Mouse (Mus musculus): Measurements from ENCODE around the gene Nop2. TPM values are rescaled to one million over a fixed set of nuclear protein-coding genes. Genes with fewer than 3 reads are reported as not detected.
A peak's percentile ranks its signal among the peaks of the same experiment; 100 is the strongest.

Gene Nop2
- polyA plus RNA-seq, 1 experiment from 2014 or later: 70.3 TPM

- H3K9ac ChIP-seq: peak overlapping the region; percentile 5; the same call in 1 of the 2 replicates
- H3K27me3 ChIP-seq (replicated peaks): no peaks in the 10 kb centered on the region
- no peaks in the 10 kb centered on the region for H3K9me3 ChIP-seq
- H3K4me2 ChIP-seq (replicated peaks): peak overlapping the region; percentile 74; the same call in 1 of the 2 replicates
- H3K4me3 ChIP-seq (replicated peaks): no peak overlapping the region
- 54% methylated on average over 10 of the region's 10 CpGs for WGBS
- peaks cover 40% of the 10 kb centered on the region for H3K4me1 ChIP-seq (replicated peaks)
- H3K36me3 ChIP-seq: peaks cover 14% of the 10 kb centered on the region
- ATAC-seq: no peak
- H3K27ac ChIP-seq: no peak overlapping the region
These were observed 15.6 kb downstream of the Nop2 start for GRCm38 (mm10) chr6:125147329-125147728.

- H3K9me3 ChIP-seq: no peaks in the 10 kb centered on the region
- H3K36me3 ChIP-seq: peaks cover 8% of the 10 kb centered on the region; the same call in 1 of the 2 replicates
- no peak overlapping the region for H3K4me2 ChIP-seq (replicated peaks)
- 0 out of 2 replicates have a peak overlapping the region, but pooled peaks have one; percentile 30 for H3K9ac ChIP-seq
- H3K4me3 ChIP-seq (replicated peaks): no peak overlapping the region
- no peaks in the 10 kb centered on the region for H3K27me3 ChIP-seq (replicated peaks)
- WGBS: 60% methylated on average over 18 of the region's 18 CpGs
- peaks cover 40% of the 10 kb centered on the region for H3K4me1 ChIP-seq (replicated peaks)
- no peak for ATAC-seq
- H3K27ac ChIP-seq: 0 out of 2 replicates have a peak overlapping the region, but pooled peaks have one; percentile 15
These were observed 16.7 kb downstream of the Nop2 start for GRCm38 (mm10) chr6:125148251-125148925.

- Histone ChIP-seq H3K9me3 (no peaks in the 10 kb centered on the region), H3K4me3 (replicated peaks) (no peak overlapping the region), H3K4me2 (replicated peaks) (no peak overlapping the region), H3K27ac (0 out of 2 replicates have a peak overlapping the region, but pooled peaks have one; percentile 15), H3K9ac (peak overlapping the region; percentile 30; the same call in 1 of the 2 replicates), H3K4me1 (replicated peaks) (peaks cover 40% of the 10 kb centered on the region), H3K27me3 (replicated peaks) (no peaks in the 10 kb centered on the region), H3K36me3 (peaks cover 5% of the 10 kb centered on the region; the same call in 1 of the 2 replicates)
- ATAC-seq: no peak
- 73% methylated on average over 16 of the region's 16 CpGs for WGBS
These were observed 17.3 kb downstream of the Nop2 start for GRCm38 (mm10) chr6:125148926-125149568.

DNA sequence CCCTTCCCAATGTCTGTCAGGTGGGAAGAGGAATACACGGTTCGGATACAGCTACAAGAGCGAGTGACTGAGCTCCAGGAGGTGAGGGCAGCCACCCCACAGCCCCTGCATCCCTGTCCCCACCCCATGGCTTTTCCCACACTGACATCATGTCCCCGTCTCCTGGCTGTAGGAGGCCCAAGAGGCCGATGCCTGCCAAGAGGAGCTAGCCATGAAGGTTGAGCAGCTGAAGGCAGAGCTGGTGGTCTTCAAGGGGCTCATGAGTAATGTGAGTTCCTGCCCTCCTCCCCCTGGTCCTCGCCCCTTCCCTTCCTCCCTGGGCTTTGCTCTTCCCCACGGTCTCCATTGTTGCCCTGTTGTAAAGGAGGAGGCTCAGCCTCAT, 17.9 kb downstream of the Nop2 start:
- Histone ChIP-seq H3K27ac (0 out of 2 replicates have a peak overlapping the region, but pooled peaks have one; percentile 9), H3K4me3 (replicated peaks) (no peak overlapping the region), H3K9ac (0 out of 2 replicates have a peak overlapping the region, but pooled peaks have one; percentile 30), H3K4me1 (replicated peaks) (peaks cover 39% of the 10 kb centered on the region), H3K9me3 (no peaks in the 10 kb centered on the region), H3K36me3 (peaks cover 3% of the 10 kb centered on the region; the same call in 1 of the 2 replicates), H3K27me3 (replicated peaks) (no peaks in the 10 kb centered on the region), H3K4me2 (replicated peaks) (no peak overlapping the region)
- no peak for ATAC-seq
- 79% methylated on average over 7 of the region's 7 CpGs for WGBS

- H3K9ac ChIP-seq: no peak overlapping the region
- 76% methylated on average over 22 of the region's 22 CpGs for WGBS
- no peaks in the 10 kb centered on the region for H3K9me3 ChIP-seq
- peaks cover 3% of the 10 kb centered on the region; the same call in 1 of the 2 replicates for H3K36me3 ChIP-seq
- H3K27me3 ChIP-seq (replicated peaks): no peaks in the 10 kb centered on the region
- H3K27ac ChIP-seq: no peak overlapping the region
- ATAC-seq: no peak
- H3K4me1 ChIP-seq (replicated peaks): peaks cover 17% of the 10 kb centered on the region
- no peak overlapping the region for H3K4me2 ChIP-seq (replicated peaks)
- H3K4me3 ChIP-seq (replicated peaks): no peak overlapping the region
These were observed 20.7 kb downstream of the Nop2 start for GRCm38 (mm10) chr6:125152212-125153017.

- Histone ChIP-seq H3K4me1 (replicated peaks) (peaks cover 16% of the 10 kb centered on the region), H3K9me3 (no peaks in the 10 kb centered on the region), H3K27ac (no peak overlapping the region), H3K9ac (no peak overlapping the region), H3K27me3 (replicated peaks) (no peaks in the 10 kb centered on the region), H3K4me3 (replicated peaks) (no peak overlapping the region), H3K4me2 (replicated peaks) (no peak overlapping the region), H3K36me3 (peaks cover 6% of the 10 kb centered on the region; the same call in 1 of the 2 replicates)
- no peak for ATAC-seq
- WGBS: 86% methylated on average over 5 of the region's 5 CpGs
These were observed 21.3 kb downstream of the Nop2 start for GRCm38 (mm10) chr6:125153018-125153389.

DNA sequence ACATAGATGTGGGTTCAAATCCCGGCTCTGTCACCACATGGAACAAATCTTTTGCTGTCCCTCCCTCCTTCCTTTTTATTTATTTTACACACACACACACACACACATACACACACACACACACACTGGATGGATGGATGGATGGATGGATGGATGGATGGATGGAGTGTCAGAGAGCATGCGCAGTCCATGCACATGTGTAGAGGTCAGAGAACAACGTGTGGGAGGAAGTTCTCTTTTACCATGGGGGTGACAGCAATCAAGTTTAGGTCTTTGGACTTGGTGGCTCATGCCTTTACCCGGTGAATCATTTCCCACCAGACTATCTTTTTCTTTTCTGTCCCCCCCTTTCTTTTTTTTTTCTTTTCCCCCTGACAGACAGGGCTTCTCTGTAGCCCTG, 22.0 kb downstream of the Nop2 start:
- no peak overlapping the region for H3K27ac ChIP-seq
- no peaks in the 10 kb centered on the region for H3K9me3 ChIP-seq
- peaks cover 7% of the 10 kb centered on the region for H3K36me3 ChIP-seq
- ATAC-seq: no peak
- H3K4me1 ChIP-seq (replicated peaks): peaks cover 10% of the 10 kb centered on the region
- no peaks in the 10 kb centered on the region for H3K27me3 ChIP-seq (replicated peaks)
- no peak overlapping the region for H3K9ac ChIP-seq
- no peak overlapping the region for H3K4me2 ChIP-seq (replicated peaks)
- 94% methylated on average over 4 of the region's 4 CpGs for WGBS
- no peak overlapping the region for H3K4me3 ChIP-seq (replicated peaks)

- no peak overlapping the region for H3K9ac ChIP-seq
- H3K4me3 ChIP-seq (replicated peaks): no peak overlapping the region
- peaks cover 1% of the 10 kb centered on the region; the same call in 1 of the 2 replicates for H3K4me1 ChIP-seq (replicated peaks)
- H3K27me3 ChIP-seq (replicated peaks): no peaks in the 10 kb centered on the region
- H3K27ac ChIP-seq: no peak overlapping the region
- no peak for ATAC-seq
- peaks cover 12% of the 10 kb centered on the region for H3K36me3 ChIP-seq
- H3K4me2 ChIP-seq (replicated peaks): no peak overlapping the region
- H3K9me3 ChIP-seq: no peaks in the 10 kb centered on the region
These were observed 22.8 kb downstream of the Nop2 start for GRCm38 (mm10) chr6:125154550-125154949.

GRCm38 (mm10) chr6:125155262-125155661, 23.6 kb downstream of the Nop2 start:
- Histone ChIP-seq H3K9ac (no peak overlapping the region), H3K4me1 (replicated peaks) (peaks cover 2% of the 10 kb centered on the region; the same call in 1 of the 2 replicates), H3K27ac (no peak overlapping the region), H3K9me3 (no peaks in the 10 kb centered on the region), H3K4me3 (replicated peaks) (no peak overlapping the region), H3K4me2 (replicated peaks) (no peak overlapping the region), H3K36me3 (peaks cover 9% of the 10 kb centered on the region), H3K27me3 (replicated peaks) (no peaks in the 10 kb centered on the region)
- no peak for ATAC-seq
- 74% methylated on average over 8 of the region's 8 CpGs for WGBS

GRCm38 (mm10) chr6:125156491-125156890, 24.8 kb downstream of the Nop2 start:
- H3K9ac ChIP-seq: no peak overlapping the region
- H3K27me3 ChIP-seq (replicated peaks): no peaks in the 10 kb centered on the region
- peaks cover 13% of the 10 kb centered on the region; the same call in 1 of the 2 replicates for H3K4me1 ChIP-seq (replicated peaks)
- no peak for ATAC-seq
- H3K36me3 ChIP-seq: peaks cover 13% of the 10 kb centered on the region
- 90% methylated on average over 3 of the region's 3 CpGs for WGBS
- H3K9me3 ChIP-seq: no peaks in the 10 kb centered on the region
- no peak overlapping the region for H3K4me2 ChIP-seq (replicated peaks)
- no peak overlapping the region for H3K27ac ChIP-seq
- H3K4me3 ChIP-seq (replicated peaks): no peak overlapping the region

- no peak for ATAC-seq
- H3K4me1 ChIP-seq (replicated peaks): peaks cover 15% of the 10 kb centered on the region; the same call in 1 of the 2 replicates
- no peaks in the 10 kb centered on the region for H3K9me3 ChIP-seq
- no peak overlapping the region for H3K4me3 ChIP-seq (replicated peaks)
- no peak overlapping the region for H3K27ac ChIP-seq
- no peak overlapping the region for H3K9ac ChIP-seq
- peaks cover 13% of the 10 kb centered on the region for H3K36me3 ChIP-seq
- WGBS: 61% methylated on average over 7 of the region's 7 CpGs
- H3K4me2 ChIP-seq (replicated peaks): no peak overlapping the region
- no peaks in the 10 kb centered on the region for H3K27me3 ChIP-seq (replicated peaks)
These were observed 25.4 kb downstream of the Nop2 start for GRCm38 (mm10) chr6:125156903-125157614.

All from intestine, embryonic 15.5 days (tissue).